Mouse (Mus musculus): ENCODE results near the gene Osbp. TPM values are rescaled to one million over a fixed set of nuclear protein-coding genes. Genes with fewer than 3 reads are reported as not detected.
A peak's percentile ranks its signal among the peaks of the same experiment; 100 is the strongest.

The Osbp gene
- polyA plus RNA-seq, 1 experiment from 2014 or later, result 104 TPM

GRCm38 (mm10) chr19:11987841-11988240 lies 22.1 kb downstream of the Osbp start:
- no peak for DNase-seq (ENCODE audit: low read depth, low spot score)
- in situ Hi-C loops (cut with MboI; ENCODE audit: low pct_unique_long_range_greater_than_20kb), result no loop called here
- TF ChIP-seq CTCF (IDR thresholded peaks at IDR 0.05), result no peak
- H3K27me3 ChIP-seq, result no peaks in the 10 kb centered on the region
- ChIA-PET POLR2A (no interaction called here), CTCF (interaction anchor here (1.4 to 2.1 kb wide), 2 partner anchors 9 to 69 kb away, joined by 3 to 8 read pairs; no protein-coding TSS in a partner anchor)
- no peak for ATAC-seq

- no peak for TF ChIP-seq CTCF (IDR thresholded peaks at IDR 0.05)
- ATAC-seq (no peak), DNase-seq (ENCODE audit: low read depth, low spot score) (no peak)
- in situ Hi-C loops (cut with MboI; ENCODE audit: low pct_unique_long_range_greater_than_20kb), result no loop called here
- ChIA-PET POLR2A (interaction anchor here (0.7 kb wide), 2 partner anchors 21 to 802 kb away, joined by 5 to 6 read pairs; no protein-coding TSS in a partner anchor), CTCF (interaction anchor here (1.0 to 1.6 kb wide), 2 partner anchors 9 to 19 kb away, joined by 3 to 7 read pairs; no protein-coding TSS in a partner anchor)
- H3K27me3 ChIP-seq, result no peaks in the 10 kb centered on the region
Measured at GRCm38 (mm10) chr19:11989334-11989733, 23.6 kb downstream of the Osbp start.

- TF ChIP-seq CTCF (IDR thresholded peaks at IDR 0.05), result no peak
- no peak for ATAC-seq
- no peaks in the 10 kb centered on the region for H3K27me3 ChIP-seq
- no peak for DNase-seq (ENCODE audit: low read depth, low spot score)
- CTCF ChIA-PET, result interaction anchor here (1.6 kb wide), 1 partner anchor 10 kb away, joined by 9 read pairs; no protein-coding TSS in a partner anchor
- in situ Hi-C loops (cut with MboI; ENCODE audit: low pct_unique_long_range_greater_than_20kb), result no loop called here
- POLR2A ChIA-PET, result no interaction called here
Measured at GRCm38 (mm10) chr19:11992034-11992433, 26.3 kb downstream of the Osbp start.

- H3K27me3 ChIP-seq, result no peaks in the 10 kb centered on the region
- TF ChIP-seq CTCF (IDR thresholded peaks at IDR 0.05), result no peak
- ChIA-PET CTCF (interaction anchor here (1.2 to 2.0 kb wide), 5 partner anchors 9 to 23 kb away, joined by 3 to 9 read pairs (median 4); no protein-coding TSS in a partner anchor), POLR2A (no interaction called here)
- in situ Hi-C loops (cut with MboI; ENCODE audit: low pct_unique_long_range_greater_than_20kb), result no loop called here
- ATAC-seq (no peak), DNase-seq (ENCODE audit: low read depth, low spot score) (no peak)
Measured at GRCm38 (mm10) chr19:11992441-11993029, 26.8 kb downstream of the Osbp start.

GRCm38 (mm10) chr19:11994703-11995431 lies 29.1 kb downstream of the Osbp start:
- in situ Hi-C loops (cut with MboI; ENCODE audit: low pct_unique_long_range_greater_than_20kb), result no loop called here
- H3K27me3 ChIP-seq, result no peaks in the 10 kb centered on the region
- ChIA-PET CTCF (interaction anchor here (0.9 to 2.0 kb wide), 5 partner anchors 7 to 12 kb away, joined by 3 to 5 read pairs (median 4); no protein-coding TSS in a partner anchor), POLR2A (no interaction called here)
- DNase-seq (ENCODE audit: low read depth, low spot score) (no peak), ATAC-seq (no peak)
- TF ChIP-seq CTCF (IDR thresholded peaks at IDR 0.05), result no peak

GRCm38 (mm10) chr19:11995722-11996448 lies 30.1 kb downstream of the Osbp start:
- POLR2A ChIA-PET, result interaction anchor here (1.2 kb wide), 1 partner anchor 14 kb away, joined by 4 read pairs; no protein-coding TSS in a partner anchor
- in situ Hi-C loops (cut with MboI; ENCODE audit: low pct_unique_long_range_greater_than_20kb), result no loop called here
- no peak for ATAC-seq
- no peaks in the 10 kb centered on the region for H3K27me3 ChIP-seq
- TF ChIP-seq CTCF (IDR thresholded peaks at IDR 0.05), result no peak
- CTCF ChIA-PET, result interaction anchor here (1.0 to 2.1 kb wide), 5 partner anchors 9 to 26 kb away, joined by 3 to 8 read pairs (median 4); no protein-coding TSS in a partner anchor
- DNase-seq (ENCODE audit: low read depth, low spot score), result no peak

GRCm38 (mm10) chr19:12001686-12002085 lies 35.9 kb downstream of the Osbp start:
- no peak for TF ChIP-seq CTCF (IDR thresholded peaks at IDR 0.05)
- DNase-seq (ENCODE audit: low read depth, low spot score), result no peak
- POLR2A ChIA-PET, result interaction anchor here (1.3 to 1.7 kb wide), 2 partner anchors 24 to 36 kb away, joined by 5 to 6 read pairs; partner anchors contain the start of gene Osbp
- ATAC-seq, result no peak
- in situ Hi-C loops (cut with MboI; ENCODE audit: low pct_unique_long_range_greater_than_20kb), result no loop called here
- CTCF ChIA-PET, result interaction anchor here (0.6 to 4.0 kb wide), 6 partner anchors 7 to 33 kb away, joined by 3 to 9 read pairs (median 3); no protein-coding TSS in a partner anchor
- no peaks in the 10 kb centered on the region for H3K27me3 ChIP-seq

- in situ Hi-C loops (cut with MboI; ENCODE audit: low pct_unique_long_range_greater_than_20kb), result no loop called here
- no peak for TF ChIP-seq CTCF (IDR thresholded peaks at IDR 0.05)
- CTCF ChIA-PET, result interaction anchor here (0.6 to 4.0 kb wide), 5 partner anchors 8 to 34 kb away, joined by 3 to 9 read pairs (median 4); no protein-coding TSS in a partner anchor
- H3K27me3 ChIP-seq, result no peaks in the 10 kb centered on the region
- DNase-seq (ENCODE audit: low read depth, low spot score) (no peak), ATAC-seq (no peak)
- POLR2A ChIA-PET, result interaction anchor here (0.6 to 1.7 kb wide), 3 partner anchors 17 to 36 kb away, joined by 4 to 6 read pairs (median 5); partner anchors contain the start of gene Osbp
Measured at GRCm38 (mm10) chr19:12002125-12002524, 36.4 kb downstream of the Osbp start.

- no peak for TF ChIP-seq CTCF (IDR thresholded peaks at IDR 0.05)
- ChIA-PET CTCF (interaction anchor here (1.0 to 4.0 kb wide), 3 partner anchors 9 to 27 kb away, joined by 4 to 9 read pairs (median 5); no protein-coding TSS in a partner anchor), POLR2A (interaction anchor here (1.7 kb wide), 1 partner anchor 37 kb away, joined by 6 read pairs; the partner anchor contains the start of gene Osbp)
- DNase-seq (ENCODE audit: low read depth, low spot score) (no peak), ATAC-seq (no peak)
- in situ Hi-C loops (cut with MboI; ENCODE audit: low pct_unique_long_range_greater_than_20kb), result no loop called here
- H3K27me3 ChIP-seq, result no peaks in the 10 kb centered on the region
Measured at GRCm38 (mm10) chr19:12002791-12003190, 37.0 kb downstream of the Osbp start.

- ChIA-PET CTCF (interaction anchor here (1.0 to 4.0 kb wide), 4 partner anchors 9 to 33 kb away, joined by 4 to 12 read pairs (median 7); no protein-coding TSS in a partner anchor), POLR2A (interaction anchor here (0.6 kb wide), 1 partner anchor 32 kb away, joined by 3 read pairs; no protein-coding TSS in a partner anchor)
- in situ Hi-C loops (cut with MboI; ENCODE audit: low pct_unique_long_range_greater_than_20kb), result no loop called here
- no peak for TF ChIP-seq CTCF (IDR thresholded peaks at IDR 0.05)
- DNase-seq (ENCODE audit: low read depth, low spot score) (no peak), ATAC-seq (peak; percentile 68)
- no peaks in the 10 kb centered on the region for H3K27me3 ChIP-seq
Measured at GRCm38 (mm10) chr19:12003568-12003967, 37.8 kb downstream of the Osbp start.
